Mouse (Mus musculus) cerebellum, adult 2 months (tissue): ENCODE measurements at regions not wholly inside any gene's neighbourhood (a gene's known extent, or its start where the extent isn't known, plus 50 kb on each side); places are given as distances from the start of the nearest gene placed in this dataset.

Experiments
- DNase-seq, 2 experiments: peaks; one replicate each; pipeline ENCODE4 v3.0.0; 2021
- H3K27ac ChIP-seq: fragments of 200-500 bp; 2 replicates; pipeline ENCODE4 v1.5.1; 2012; ENCODE audit warnings: low read length, control low read depth, inconsistent platforms; ENCODE audit not compliant: insufficient read depth
- H3K27me3 ChIP-seq: fragments of 200-500 bp; 2 replicates; pipeline ENCODE4 v1.6.1; 2012; ENCODE audit warnings: inconsistent platforms, mild to moderate bottlenecking, low read length, moderate library complexity; ENCODE audit not compliant: control insufficient read depth, insufficient read depth
- H3K4me1 ChIP-seq: fragments of 200-500 bp; 2 replicates; pipeline ENCODE4 v1.6.1; 2011; ENCODE audit warnings: low read length; ENCODE audit not compliant: control insufficient read depth, insufficient read depth
- H3K4me3 ChIP-seq: fragments of 200-500 bp; replicated peaks from 2 replicates; pipeline ENCODE3; 2011; ENCODE audit warnings: mild to moderate bottlenecking, low read depth, low read length, control low read depth; ENCODE audit not compliant: insufficient read depth
- CTCF ChIP-seq: fragments of 200-500 bp; IDR thresholded peaks from 2 replicates; pipeline ENCODE4 v1.5.1; 2011; ENCODE audit warnings: low read depth, mild to moderate bottlenecking, control low read depth, low read length, moderate library complexity, borderline replicate concordance; ENCODE audit not compliant: insufficient read depth
- POLR2A ChIP-seq: fragments of 200-500 bp; IDR thresholded peaks from 2 replicates; pipeline ENCODE4 v1.6.1; 2011; ENCODE audit warnings: low read length, control low read depth, borderline replicate concordance; ENCODE audit not compliant: insufficient read depth
- WGBS: fragments of 180-500 bp; shearing (Covaris S2); methylation state at CpG from one replicate; pipeline ENCODE4 v1.1.7; 2018; 5-methylcytosine and 5-hydroxymethylcytosine counted together

DNA sequence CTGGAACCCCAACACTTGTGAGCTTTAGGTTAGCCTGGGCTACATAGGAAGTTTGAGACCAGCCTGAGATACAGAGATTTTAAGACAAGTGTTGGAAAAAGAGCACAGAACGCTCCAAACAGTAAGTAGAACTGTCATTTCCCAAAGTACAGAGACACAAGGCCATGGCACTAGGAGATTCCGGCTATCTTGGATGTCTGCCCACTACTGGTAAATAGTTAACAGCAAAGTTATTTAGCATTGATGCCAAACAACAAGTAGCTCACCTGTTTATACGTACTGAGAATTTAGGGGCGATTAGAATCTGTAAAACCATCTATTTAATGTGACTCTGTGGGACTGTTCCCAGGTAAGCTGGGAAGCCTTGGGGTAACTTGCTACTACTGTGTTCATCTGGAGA, 135.6 kb upstream of the Hs3st4 start:
- H3K27me3 ChIP-seq = no peaks in the 10 kb centered on the region
- H3K4me1 ChIP-seq = peaks cover 3% of the 10 kb centered on the region; the same call in 1 of the 2 replicates
- no peak overlapping the region for H3K4me3 ChIP-seq
- no peak for DNase-seq
- no peak for TF ChIP-seq POLR2A
- no peak for TF ChIP-seq CTCF
- H3K27ac ChIP-seq = no peak overlapping the region
- 85% methylated on average over 4 of the region's 4 CpGs for WGBS

DNA sequence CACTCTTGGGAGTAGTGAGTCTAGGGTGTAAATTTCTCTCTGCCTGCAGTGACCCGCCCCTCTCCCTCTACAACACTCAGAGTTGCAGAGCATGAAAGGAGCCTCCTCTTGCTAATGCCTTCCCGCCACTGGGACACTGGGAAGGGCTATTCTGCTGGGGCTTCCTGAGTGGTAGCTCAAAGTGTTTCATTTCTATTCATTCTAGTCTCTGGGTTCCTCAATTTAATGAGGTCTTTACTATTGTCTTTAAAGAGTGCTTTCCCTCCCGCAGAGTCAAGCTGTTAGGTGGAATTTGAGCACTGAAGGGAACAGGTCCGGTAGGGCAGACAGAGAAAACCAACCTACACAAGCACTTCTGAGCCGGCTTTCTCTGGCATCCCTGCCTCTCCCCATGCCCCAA, 134.0 kb upstream of the Hs3st4 start:
- H3K27ac ChIP-seq = no peak overlapping the region
- WGBS = 65% methylated on average over 5 of the region's 5 CpGs
- H3K4me3 ChIP-seq = no peak overlapping the region
- no peaks in the 10 kb centered on the region for H3K27me3 ChIP-seq
- peaks cover 3% of the 10 kb centered on the region; the same call in 1 of the 2 replicates for H3K4me1 ChIP-seq
- TF ChIP-seq CTCF (no peak), POLR2A (no peak)
- DNase-seq = no peak

DNA sequence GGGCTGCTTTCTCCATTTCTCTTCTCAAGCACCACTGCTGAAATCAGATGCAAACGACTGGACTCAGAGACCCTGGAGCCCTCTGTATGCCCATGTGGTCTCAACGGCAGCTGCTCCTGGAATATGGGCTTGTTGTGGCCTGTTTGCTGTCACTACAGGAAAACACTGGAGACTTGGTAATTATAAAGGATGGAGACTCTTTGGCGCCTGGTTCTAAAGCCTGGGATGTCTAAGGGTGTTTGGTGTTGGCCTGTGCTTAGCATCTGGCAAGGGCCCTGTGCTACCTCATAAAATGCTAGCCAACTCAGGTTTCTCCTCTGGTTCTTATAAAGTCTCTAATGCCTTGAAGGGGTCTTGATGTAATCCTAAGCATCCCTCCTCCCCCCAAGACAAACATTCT, 133.4 kb upstream of the Hs3st4 start:
- 76% methylated on average over 3 of the region's 3 CpGs for WGBS
- DNase-seq = no peak
- TF ChIP-seq CTCF = no peak
- peaks cover 3% of the 10 kb centered on the region; the same call in 1 of the 2 replicates for H3K4me1 ChIP-seq
- H3K27me3 ChIP-seq = no peaks in the 10 kb centered on the region
- H3K4me3 ChIP-seq = no peak overlapping the region
- no peak overlapping the region for H3K27ac ChIP-seq

DNA sequence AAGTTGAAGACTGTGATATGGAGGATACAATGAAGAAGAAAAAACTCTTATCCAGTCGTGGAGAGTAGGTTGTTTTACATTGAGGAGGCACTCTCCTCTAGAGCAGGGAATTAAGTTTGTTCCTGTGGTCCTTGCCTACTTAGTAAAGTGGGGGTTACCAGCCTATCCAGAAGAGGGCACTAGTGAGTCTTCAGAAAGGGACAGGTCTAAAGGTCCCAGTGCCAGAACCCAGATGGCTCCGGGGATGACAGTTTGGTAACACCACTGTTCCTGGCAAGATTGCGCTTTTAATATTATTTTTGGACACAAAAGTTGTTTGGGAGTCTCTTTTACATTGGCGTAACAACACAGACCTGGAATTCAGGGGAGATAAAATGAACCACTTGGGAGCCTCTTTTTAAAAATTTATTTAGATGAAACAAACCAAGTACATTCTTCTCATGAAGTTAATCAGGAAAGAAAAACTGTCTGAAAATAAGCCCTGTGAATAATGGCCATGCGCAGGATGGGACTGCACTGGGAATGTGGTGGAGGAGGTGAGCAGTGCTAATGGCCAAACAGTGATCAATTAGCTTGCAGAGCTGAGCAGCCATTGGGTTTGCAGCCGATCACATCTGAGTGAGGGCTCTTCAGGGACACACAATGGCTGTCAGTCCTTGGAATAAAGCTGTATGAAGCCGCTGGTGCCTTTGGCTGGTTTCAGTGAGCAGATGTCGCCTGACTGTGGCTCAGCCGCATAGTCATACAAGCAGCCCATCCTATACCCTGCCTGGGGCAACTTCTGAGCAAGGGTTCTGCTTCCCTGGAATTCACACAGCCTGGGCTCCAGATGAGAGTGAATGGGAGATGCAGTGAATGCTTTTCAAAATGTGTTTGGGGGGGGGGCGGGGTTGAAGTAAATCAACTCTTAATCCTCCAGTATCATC, 132.1 kb upstream of the Hs3st4 start:
- H3K4me1 ChIP-seq = peaks cover 3% of the 10 kb centered on the region; the same call in 1 of the 2 replicates
- H3K27me3 ChIP-seq = no peaks in the 10 kb centered on the region
- no peak overlapping the region for H3K4me3 ChIP-seq
- WGBS = 35% methylated on average over 10 of the region's 10 CpGs
- DNase-seq = peak; percentile 12 to 45
- TF ChIP-seq POLR2A = no peak
- TF ChIP-seq CTCF = peak; percentile 35; the same call in 1 of the 2 replicates
- no peak overlapping the region for H3K27ac ChIP-seq

DNA sequence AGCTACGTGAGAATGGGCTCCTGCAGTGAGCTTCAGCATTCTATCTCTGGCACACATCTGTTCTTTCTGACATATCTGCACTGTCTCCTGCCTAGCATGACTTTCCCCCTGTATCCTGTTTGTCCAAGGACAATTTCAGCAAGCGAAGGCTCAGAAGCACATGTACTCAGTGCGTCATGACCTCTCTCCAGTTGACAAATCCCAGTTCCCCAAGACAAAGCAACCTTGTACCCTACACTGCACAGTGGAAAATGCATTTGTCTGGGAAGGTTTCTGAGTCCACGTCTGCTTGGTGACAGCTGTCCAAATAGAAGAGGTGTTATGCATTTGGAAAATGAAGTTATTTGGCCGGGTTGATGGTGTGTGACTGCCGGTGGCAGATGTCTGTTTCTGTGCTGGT, 125.1 kb upstream of the Hs3st4 start:
- DNase-seq = no peak
- no peak overlapping the region for H3K27ac ChIP-seq
- no peaks in the 10 kb centered on the region; the same call in 1 of the 2 replicates for H3K27me3 ChIP-seq
- no peak for TF ChIP-seq POLR2A
- no peak for TF ChIP-seq CTCF
- H3K4me3 ChIP-seq = no peak overlapping the region
- H3K4me1 ChIP-seq = no peaks in the 10 kb centered on the region
- 64% methylated on average over 6 of the region's 6 CpGs for WGBS

DNA sequence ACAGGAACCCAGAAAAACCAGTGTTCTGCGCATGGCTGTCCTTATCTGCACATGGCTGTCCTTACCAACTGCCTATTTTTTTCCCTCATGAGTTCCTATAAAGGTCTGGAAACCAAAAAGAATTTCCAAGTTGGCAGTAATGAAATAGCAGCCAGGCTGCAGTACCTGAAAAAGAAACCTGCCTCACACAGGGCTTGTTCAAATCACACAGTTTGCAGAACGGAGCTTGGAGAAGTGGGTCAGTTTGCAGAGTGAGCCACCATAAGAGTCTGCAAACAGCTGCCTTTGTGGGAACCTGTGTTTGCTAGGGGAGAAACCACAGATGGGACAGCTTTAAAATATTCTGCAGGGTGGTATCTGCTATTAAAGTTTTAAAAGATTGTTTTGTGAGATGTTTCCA, 121.0 kb upstream of the Hs3st4 start:
- Histone ChIP-seq H3K27ac (no peak overlapping the region), H3K4me1 (no peaks in the 10 kb centered on the region), H3K4me3 (no peak overlapping the region), H3K27me3 (no peaks in the 10 kb centered on the region; the same call in 1 of the 2 replicates)
- WGBS = 86% methylated on average over 2 of the region's 2 CpGs
- no peak for DNase-seq
- TF ChIP-seq CTCF = no peak
- TF ChIP-seq POLR2A = no peak

DNA sequence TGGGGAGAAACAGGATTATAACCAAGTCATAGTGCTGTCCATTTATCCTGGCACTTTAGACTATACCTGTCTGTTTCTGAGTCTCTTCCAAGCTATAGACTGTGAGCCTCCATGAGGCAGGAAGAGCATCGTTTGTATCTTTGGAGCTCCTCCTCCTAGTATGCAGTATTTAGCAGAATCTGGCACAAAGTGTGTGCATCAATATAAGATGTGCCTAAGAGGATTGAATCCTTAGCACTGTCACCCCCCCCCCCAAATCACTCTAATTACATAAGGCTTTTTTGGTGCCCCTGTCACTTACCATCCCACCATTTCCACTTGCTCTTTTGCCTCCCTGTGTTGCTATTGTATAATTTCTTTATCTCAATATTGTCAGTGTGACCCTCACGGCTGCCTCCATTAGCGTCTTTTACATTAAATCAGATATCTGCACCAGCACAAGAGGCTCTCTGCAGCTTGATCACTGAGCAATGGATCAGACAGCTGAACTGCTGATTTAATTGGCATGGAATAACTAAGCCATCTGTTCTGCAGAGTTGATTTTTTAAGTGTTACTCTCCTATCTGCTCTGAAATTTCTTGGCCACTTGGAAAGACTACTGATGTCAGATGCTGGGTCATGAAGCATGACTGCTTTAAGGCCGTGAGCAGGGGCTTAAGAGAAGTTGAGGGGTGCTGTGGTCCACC, 85.8 kb upstream of the Hs3st4 start:
- H3K27ac ChIP-seq = no peak overlapping the region
- no peaks in the 10 kb centered on the region for H3K4me1 ChIP-seq
- peak in 1 of 2 experiments; percentile 15 for DNase-seq
- WGBS = 36% methylated on average over 4 of the region's 4 CpGs
- TF ChIP-seq POLR2A (no peak), CTCF (no peak)
- no peaks in the 10 kb centered on the region for H3K27me3 ChIP-seq
- no peak overlapping the region for H3K4me3 ChIP-seq
